Mouse (Mus musculus) liver, adult 2 months (tissue): ENCODE data around the gene Tnik.

Experiments used
- CTCF ChIP-seq: fragments of 200-500 bp; IDR thresholded peaks from 2 replicates; pipeline ENCODE4 v1.5.1; 2011; ENCODE audit warnings: low read depth, low read length, control low read depth
- POLR2A ChIP-seq: fragments of 200-500 bp; IDR thresholded peaks from 2 replicates; pipeline ENCODE4 v1.6.1; 2011; ENCODE audit warnings: low read length, control low read depth; ENCODE audit not compliant: insufficient read depth; ENCODE audit errors: extremely low read depth

DNA sequence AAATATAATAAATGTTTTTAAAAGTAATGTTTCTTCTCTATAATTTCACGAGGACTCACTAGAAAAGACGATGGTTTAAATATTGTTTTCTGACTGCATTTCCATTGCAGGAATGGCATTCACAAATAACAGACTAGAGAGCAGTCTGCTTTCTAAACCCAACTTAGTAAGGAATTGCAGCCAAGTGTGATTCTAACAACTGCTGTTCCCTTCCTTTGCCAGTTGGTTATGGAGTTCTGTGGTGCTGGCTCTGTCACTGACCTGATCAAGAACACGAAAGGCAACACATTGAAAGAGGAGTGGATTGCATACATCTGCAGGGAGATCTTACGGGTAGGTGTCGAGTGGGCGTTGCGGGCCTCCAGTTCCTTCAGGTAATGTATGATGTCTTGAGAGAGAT is 269.7 kb downstream of the Tnik start:
- TF ChIP-seq CTCF (no peak), POLR2A (no peak)
